Mouse (Mus musculus) T-helper 2 cell (primary cell): ENCODE results near the gene Gipc1.

Source experiments
- in situ Hi-C: fragments of 300-600 bp; cut with MboI, MseI; formaldehyde crosslinking; loops from one replicate; pipeline ENCODE4 v1.15.1; 2025; ENCODE audit warnings: high pct_unique_total_duplicates

Gene Gipc1

GRCm38 (mm10) chr8:83648031-83648430 is 4.4 kb upstream of the Gipc1 start:
- in situ Hi-C loops, result no loop called here

GRCm38 (mm10) chr8:83649699-83650098 is 2.8 kb upstream of the Gipc1 start:
- in situ Hi-C loops, result no loop called here

- in situ Hi-C loops, result no loop called here
These were observed 526 bp downstream of the Gipc1 start for GRCm38 (mm10) chr8:83652744-83653661.

- in situ Hi-C loops, result no loop called here
These were observed 1.2 kb downstream of the Gipc1 start for GRCm38 (mm10) chr8:83653662-83654017.

GRCm38 (mm10) chr8:83654725-83655124 is 2.2 kb downstream of the Gipc1 start:
- in situ Hi-C loops, result no loop called here

GRCm38 (mm10) chr8:83656043-83656442 is 3.6 kb downstream of the Gipc1 start:
- in situ Hi-C loops, result no loop called here

- in situ Hi-C loops, result no loop called here
These were observed 4.2 kb downstream of the Gipc1 start for GRCm38 (mm10) chr8:83656484-83657246.

GRCm38 (mm10) chr8:83660545-83660944 is 8.1 kb downstream of the Gipc1 start:
- in situ Hi-C loops, result no loop called here

- in situ Hi-C loops, result no loop called here
These were observed 8.7 kb downstream of the Gipc1 start for GRCm38 (mm10) chr8:83660995-83661680.

GRCm38 (mm10) chr8:83662421-83662826 is 9.9 kb downstream of the Gipc1 start:
- in situ Hi-C loops, result no loop called here

- in situ Hi-C loops, result no loop called here
These were observed 11.6 kb downstream of the Gipc1 start for GRCm38 (mm10) chr8:83664096-83664495.

- in situ Hi-C loops, result no loop called here
These were observed 12.6 kb downstream of the Gipc1 start for GRCm38 (mm10) chr8:83664931-83665625.

GRCm38 (mm10) chr8:83665969-83666865 is 13.7 kb downstream of the Gipc1 start, which contains the start of gene Ptger1:
Gene Ptger1 (plus strand): TSS chr8:83666678.
- in situ Hi-C loops, result no loop called here

GRCm38 (mm10) chr8:83666866-83667234 is 14.4 kb downstream of the Gipc1 start:
- in situ Hi-C loops, result no loop called here

- in situ Hi-C loops, result no loop called here
These were observed 15.0 kb downstream of the Gipc1 start for GRCm38 (mm10) chr8:83667526-83667925.

GRCm38 (mm10) chr8:83668010-83668916 is 15.8 kb downstream of the Gipc1 start:
- in situ Hi-C loops, result no loop called here

GRCm38 (mm10) chr8:83669013-83669412 is 16.5 kb downstream of the Gipc1 start:
- in situ Hi-C loops, result no loop called here

- in situ Hi-C loops, result no loop called here
These were observed 20.5 kb downstream of the Gipc1 start for GRCm38 (mm10) chr8:83672936-83673335.

- in situ Hi-C loops, result no loop called here
These were observed 22.0 kb downstream of the Gipc1 start for GRCm38 (mm10) chr8:83674497-83674896.
